Mouse (Mus musculus) fat pad, adult 2 months (tissue): Measurements from ENCODE around the gene Ints6.

Experiments used
- DNase-seq: peaks from one replicate; pipeline ENCODE4 v3.0.0-alpha.2; 2011; ENCODE audit warnings: low read depth, low spot score; ENCODE audit errors: extremely low read depth

The Ints6 gene

DNA sequence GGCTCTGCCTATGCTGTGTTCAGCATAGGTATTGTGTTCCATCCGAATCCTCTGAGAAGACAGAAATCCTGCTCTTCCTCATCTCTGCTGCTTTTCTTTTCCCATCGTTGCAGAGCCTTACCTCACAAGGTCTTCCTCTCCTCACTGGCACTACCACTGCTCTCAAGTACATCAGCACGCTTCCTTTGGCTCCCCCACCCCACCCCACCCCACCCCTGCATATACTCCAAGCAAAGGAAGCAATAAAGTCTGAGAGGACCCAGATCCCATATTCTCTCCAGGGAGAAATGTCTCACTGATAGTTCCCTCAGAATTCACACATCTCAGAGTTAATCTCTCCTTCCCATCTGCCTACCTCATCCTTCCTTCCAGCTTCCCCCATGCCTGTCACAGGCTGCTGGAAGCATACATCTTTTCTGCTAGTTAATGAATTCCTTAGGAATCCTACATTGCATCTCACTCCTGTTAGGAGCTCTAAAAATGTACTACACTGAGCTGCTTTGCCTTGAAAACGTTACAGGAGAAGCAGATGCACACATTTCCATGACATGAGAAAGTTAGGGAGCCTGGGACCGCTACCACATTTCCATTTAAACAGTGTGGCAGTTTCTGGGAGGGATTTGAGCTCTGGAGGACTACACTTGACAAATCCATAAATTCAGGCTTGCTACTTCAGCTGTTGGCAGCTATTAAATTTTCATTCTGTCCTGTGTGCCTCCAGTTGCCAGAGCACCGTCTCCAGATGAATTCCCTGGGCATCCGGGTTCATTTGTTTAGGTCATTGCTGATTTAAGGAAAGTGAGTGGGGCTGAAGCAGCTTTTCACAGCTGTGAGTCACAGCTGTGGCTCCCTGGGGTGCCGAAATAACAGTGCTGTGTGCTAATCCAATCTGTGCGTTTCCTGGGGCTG lies 123.3 kb downstream of the Ints6 start:
- DNase-seq = no peak

DNA sequence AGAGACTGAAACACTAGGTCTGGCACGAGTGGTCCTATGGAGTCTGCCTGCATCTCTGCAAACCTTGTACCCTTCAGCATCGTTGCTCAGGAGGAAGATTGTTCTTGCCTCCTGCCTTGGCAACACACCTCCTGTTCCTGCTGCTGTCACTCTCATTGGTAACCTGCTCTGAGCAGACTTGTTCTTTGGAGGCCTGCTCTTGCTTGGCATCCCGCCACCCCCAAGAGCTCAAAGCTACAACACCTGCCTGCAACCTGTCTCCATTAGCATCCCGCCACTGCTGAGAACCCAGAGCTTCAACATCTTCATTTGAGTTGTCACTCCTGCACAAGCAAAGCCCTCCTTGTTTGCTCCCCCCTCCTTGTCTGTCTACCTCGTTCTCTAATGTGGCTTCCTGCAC lies 133.0 kb downstream of the Ints6 start:
- DNase-seq = no peak
